ENCODE assay signal across 8 mouse cellular contexts in the genomic region with DNA sequence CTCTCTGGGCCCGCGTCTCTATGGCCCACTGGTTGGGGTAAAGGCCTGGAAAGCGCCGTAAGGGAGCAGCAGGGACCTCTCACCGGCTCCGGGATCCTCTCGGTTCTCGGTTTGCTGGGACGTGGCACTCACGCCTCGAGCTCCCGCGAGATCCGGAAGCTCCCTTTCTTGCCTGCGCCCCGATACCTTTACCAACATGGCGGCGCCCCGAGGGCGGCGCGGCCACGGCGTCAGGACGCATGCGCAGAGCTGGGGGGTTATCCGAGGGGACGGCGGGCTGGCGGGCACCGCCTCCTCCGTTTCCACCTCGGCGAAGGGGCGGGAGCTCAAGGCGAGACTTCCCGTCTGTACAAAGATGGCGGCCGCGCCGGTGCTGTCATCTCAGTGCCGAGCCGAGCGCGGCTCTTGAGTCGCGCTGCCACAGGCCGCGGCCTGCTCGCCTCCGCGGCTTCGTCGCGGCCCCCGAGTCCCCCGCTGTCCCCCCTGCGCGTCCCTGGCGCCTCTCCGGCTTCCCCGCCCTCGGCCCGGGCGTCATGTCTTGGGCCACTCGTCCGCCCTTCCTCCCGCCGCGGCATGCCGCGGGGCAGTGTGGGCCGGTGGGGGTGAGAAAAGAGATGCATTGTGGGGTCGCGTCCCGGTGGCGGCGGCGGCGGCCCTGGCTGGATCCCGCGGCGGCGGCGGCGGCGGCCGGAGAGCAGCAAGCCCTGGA. TPM values are rescaled to one million over a fixed set of nuclear protein-coding genes. Genes with fewer than 3 reads are reported as not detected.
DNase-seq lines count a peak whose midpoint lies in the region; ATAC-seq lines count a peak whose summit lies in the region.

Gene Slc39a7 (minus strand): TSS at position 218 of the 709 bp plus-strand sequence.
Gene Rxrb (plus strand): TSS at position 348 of the 709 bp plus-strand sequence.

- peak within 1 kb of the TSS; percentile 81 for H3K4me2 ChIP-seq in kidney, embryonic 15.5 days

- H3K9ac ChIP-seq in kidney, embryonic 15.5 days: peak within 1 kb of the TSS; percentile 92

- peaks cover 54% of the 10 kb centered on the region for H3K36me3 ChIP-seq in heart, embryonic 10.5 days
- peaks cover 48% of the 10 kb centered on the region for H3K36me3 ChIP-seq in kidney, embryonic 15.5 days

- WGBS in heart, embryonic 10.5 days: under 1% methylated on average over 88 of the region's 88 CpGs
- WGBS in kidney, embryonic 15.5 days: under 1% methylated on average over 88 of the region's 88 CpGs

- H3K4me1 ChIP-seq in heart, embryonic 10.5 days: peaks cover 65% of the 10 kb centered on the region
- H3K4me1 ChIP-seq in kidney, embryonic 15.5 days: peaks cover 52% of the 10 kb centered on the region

- peak; percentile 78 for ATAC-seq in erythroblast, adult 5-6 weeks (replicated peaks; ENCODE audit: low FRiP score, poor library complexity, severe bottlenecking)
- ATAC-seq in kidney, embryonic 15.5 days (replicated peaks; ENCODE audit: low FRiP score): peak; percentile 78
- peak; percentile 37 for ATAC-seq in monocyte, adult 5-6 weeks (replicated peaks; ENCODE audit: insufficient number of reproducible peaks, low FRiP score, low TSS enrichment, poor library complexity, severe bottlenecking)

- H3K27ac ChIP-seq in heart, embryonic 10.5 days: peak within 1 kb of the TSS; percentile 98
- peak within 1 kb of the TSS; percentile 99 for H3K27ac ChIP-seq in kidney, embryonic 15.5 days

- no peaks in the 10 kb centered on the region for H3K27me3 ChIP-seq in heart, embryonic 10.5 days (ENCODE audit: insufficient read depth, poor library complexity, severe bottlenecking)
- no peaks in the 10 kb centered on the region for H3K27me3 ChIP-seq in kidney, embryonic 15.5 days

- H3K4me3 ChIP-seq in heart, embryonic 10.5 days: peak within 1 kb of the TSS; percentile 80
- H3K4me3 ChIP-seq in kidney, embryonic 15.5 days (replicated peaks): peak within 1 kb of the TSS; percentile 75

- DNase-seq in B cell, adult 2 months: peak; percentile 99
- peak; percentile 99 for DNase-seq in brain, adult 2 months (ENCODE audit: low read depth, low spot score)
- peak; percentile 98 for DNase-seq in heart, embryonic 10.5 days (ENCODE audit: low spot score)
- DNase-seq in liver: peak; percentile 99
- DNase-seq in spleen, postnatal 4 days (ENCODE audit: low spot score in 2 of 2): peak; percentile 99 to 100

- no peaks in the 10 kb centered on the region for H3K9me3 ChIP-seq in heart, embryonic 10.5 days
- no peaks in the 10 kb centered on the region for H3K9me3 ChIP-seq in kidney, embryonic 15.5 days (replicated peaks)

RNA-seq across cellular contexts. Expression of gene Slc39a7, which starts in this region (rescaled TPM):
- not detected in 2 replicates for total RNA-seq in erythroblast, adult 5-6 weeks (2015; ENCODE audit: low replicate concordance)
- total RNA-seq in erythroblast, adult 5-6 weeks (2017; ENCODE audit: low replicate concordance): 11.5 and 16.6 TPM in 2 replicates
- 160 and 180 TPM in 2 replicates for polyA plus RNA-seq in heart, embryonic 10.5 days (2016; fragmentation: Nextera tagmentation; extraction: Ambion mirVana)
- 197 and 211 TPM in 2 replicates for polyA plus RNA-seq in kidney, embryonic 15.5 days (2015; fragmentation: Nextera tagmentation; extraction: Ambion mirVana)
- total RNA-seq in monocyte, adult 5-6 weeks (2017): 105 to 116 TPM (median 115 TPM) in 3 replicates

RNA-seq across cellular contexts. Expression of gene Rxrb, which starts in this region (rescaled TPM):
- 7.1 and 8.3 TPM in 2 replicates for total RNA-seq in erythroblast, adult 5-6 weeks (2015; ENCODE audit: low replicate concordance)
- total RNA-seq in erythroblast, adult 5-6 weeks (2017; ENCODE audit: low replicate concordance): 10.7 and 12.0 TPM in 2 replicates
- polyA plus RNA-seq in heart, embryonic 10.5 days (2016; fragmentation: Nextera tagmentation; extraction: Ambion mirVana): 31.4 and 40.6 TPM in 2 replicates
- 50.5 and 53.0 TPM in 2 replicates for polyA plus RNA-seq in kidney, embryonic 15.5 days (2015; fragmentation: Nextera tagmentation; extraction: Ambion mirVana)
- 34.6 to 41.0 TPM (median 40.7 TPM) in 3 replicates for total RNA-seq in monocyte, adult 5-6 weeks (2017)

Comparison
In these comparisons a context has a peak if more than half of its experiments do, and no peak if none do; other contexts are left out.
1. Peak in every context shown above with its lines: DNase-seq, ATAC-seq, H3K4me3 ChIP-seq and H3K27ac ChIP-seq.